Mouse (Mus musculus): ENCODE measurements around the gene Faf2.

DNA sequence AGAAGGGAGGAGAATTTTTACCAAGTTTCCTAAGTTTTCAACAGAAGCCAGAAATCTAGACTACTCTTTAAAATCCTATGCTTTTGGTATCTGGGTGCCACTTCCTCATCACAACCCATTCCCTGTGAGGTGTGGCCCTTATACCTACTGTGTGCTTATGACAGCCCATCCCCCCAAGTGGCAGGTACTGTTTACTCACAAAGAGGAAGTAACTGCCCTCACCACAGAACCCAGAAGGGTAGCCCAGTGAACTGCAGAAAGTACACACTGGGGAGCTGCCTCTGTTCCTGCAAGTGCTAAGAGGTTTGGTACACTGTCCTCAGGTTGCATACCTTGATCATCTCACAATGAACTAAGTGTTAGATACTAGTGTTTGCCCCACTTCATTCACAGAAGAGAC lies 70.2 kb downstream of the Faf2 start:
- TF ChIP-seq CTCF (IDR thresholded peaks at IDR 0.05; ENCODE audit: low read depth) (no peak), EP300 (IDR thresholded peaks at IDR 0.05; ENCODE audit: low read depth) (no peak)

All from liver, postnatal 0 days (tissue).